Mouse (Mus musculus): Measurements from ENCODE around the gene Grb14. TPM values are rescaled to one million over a fixed set of nuclear protein-coding genes. Genes with fewer than 3 reads are reported as not detected.

Grb14 gene
- not detected for polyA plus RNA-seq (2017; shearing (Covaris generic))

DNA sequence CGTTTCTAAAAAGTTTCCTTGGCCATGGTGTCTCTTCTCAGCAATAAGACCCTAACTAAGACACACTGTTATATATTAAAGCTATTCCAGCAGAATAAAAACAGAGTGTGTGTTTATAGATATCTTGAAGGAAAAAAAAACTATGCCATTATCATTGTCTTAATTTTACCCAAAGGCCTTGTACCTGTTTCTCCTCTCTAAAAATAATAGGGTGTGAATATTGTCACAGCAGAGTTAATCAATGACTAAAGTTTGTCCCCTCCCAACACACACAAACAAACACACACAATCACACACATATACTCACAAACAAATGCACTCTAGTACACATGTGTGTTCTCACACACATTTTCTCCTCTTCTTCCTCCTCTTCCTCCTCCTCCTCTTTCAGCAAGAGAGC lies at the start of gene Grb14:
Grb14 (minus strand) TSS at position 101 of the 400 bp plus-strand sequence.

Other genes starting within 250 kb of the Grb14 start
- gene Cobll1, start 214.4 kb upstream of the Grb14 start, polyA plus RNA-seq (2017; shearing (Covaris generic)) = 1.00 TPM

Data from naive thymus-derived CD4-positive, alpha-beta T cell, adult 5 months (primary cell).